Mouse (Mus musculus) bone marrow macrophage, adult 2 months (primary cell): ENCODE results near the gene Edem1.

Experiments
- CTCF ChIP-seq: IDR thresholded peaks from 2 replicates; pipeline ENCODE4 v1.5.1; 2012; ENCODE audit warnings: low read depth, mild to moderate bottlenecking, low read length, moderate library complexity
- POLR2A ChIP-seq: IDR thresholded peaks from 2 replicates; pipeline ENCODE4 v1.6.1; 2012; ENCODE audit warnings: mild to moderate bottlenecking, low read depth, low read length, borderline replicate concordance

DNA sequence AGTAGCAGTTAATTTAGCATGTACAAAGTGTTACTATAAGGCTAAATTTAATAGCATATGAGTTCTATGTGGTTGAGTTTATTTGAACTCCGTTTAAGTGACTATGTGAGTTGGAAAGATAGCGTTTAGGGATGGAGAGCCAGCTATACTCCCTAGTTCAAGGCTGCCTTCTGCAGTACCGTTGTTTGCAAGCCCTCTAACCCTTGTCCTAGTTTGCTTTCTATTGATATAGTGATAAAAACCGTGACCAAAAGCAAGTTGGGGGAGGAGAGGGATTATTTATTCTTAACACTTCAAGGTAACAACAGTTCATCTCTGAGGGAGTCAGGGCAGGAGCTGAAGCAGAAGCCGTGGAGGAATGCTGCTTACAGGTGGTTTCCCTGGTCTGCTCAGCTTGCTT is 36.9 kb upstream of the Edem1 start:
- TF ChIP-seq CTCF (no peak), POLR2A (no peak)
